Mouse (Mus musculus) neural tube, embryonic 13.5 days (tissue): ENCODE data around the gene Il1f6. TPM values are rescaled to one million over a fixed set of nuclear protein-coding genes. Genes with fewer than 3 reads are reported as not detected.
"Not testable (repeated sequence)": the region's sequence is repeated elsewhere in the genome, so short reads cannot be mapped to it uniquely, and the experiment has no call there.

Experiments
- ATAC-seq: fragments of 200-750 bp; cut with Nextera tagmentation; 2 replicates; pipeline ENCODE4 v1.8.0; 2017; ENCODE audit warnings: low read depth, mild to moderate bottlenecking, moderate TSS enrichment, moderate library complexity
- H3K27ac ChIP-seq: fragments of 300-500 bp; sonication (generic); replicated peaks from 2 replicates; pipeline ENCODE4 v1.5.1; 2015; ENCODE audit warnings: moderate library complexity, mild to moderate bottlenecking, inconsistent platforms
- H3K27me3 ChIP-seq: fragments of 300-500 bp; sonication (generic); 2 replicates; pipeline ENCODE4 v1.6.1; 2015; ENCODE audit warnings: mild to moderate bottlenecking, inconsistent platforms
- H3K36me3 ChIP-seq: fragments of 300-500 bp; sonication (generic); 2 replicates; pipeline ENCODE4 v1.6.1; 2015; ENCODE audit warnings: mild to moderate bottlenecking, inconsistent platforms
- H3K4me1 ChIP-seq: fragments of 300-500 bp; sonication (generic); replicated peaks from 2 replicates; pipeline ENCODE4 v1.6.1; 2015; ENCODE audit warnings: inconsistent platforms
- H3K4me2 ChIP-seq: fragments of 300-500 bp; sonication (generic); 2 replicates; pipeline ENCODE4 v1.6.1; 2015; ENCODE audit warnings: inconsistent platforms, mild to moderate bottlenecking, moderate library complexity
- H3K4me3 ChIP-seq: fragments of 300-500 bp; sonication (generic); 2 replicates; pipeline ENCODE4 v1.5.1; 2015; ENCODE audit warnings: mild to moderate bottlenecking, inconsistent platforms
- H3K9ac ChIP-seq: fragments of 300-500 bp; sonication (generic); 2 replicates; pipeline ENCODE4 v1.6.1; 2015; ENCODE audit warnings: moderate library complexity, mild to moderate bottlenecking, inconsistent platforms
- H3K9me3 ChIP-seq: fragments of 300-500 bp; sonication (generic); 2 replicates; pipeline ENCODE4 v1.6.1; 2016; ENCODE audit warnings: inconsistent platforms
- WGBS: fragments of 180-500 bp; shearing (Covaris S2); methylation state at CpG from one replicate; pipeline ENCODE4 v1.1.7; 2015; 5-methylcytosine and 5-hydroxymethylcytosine counted together
- polyA plus RNA-seq: library from polyadenylated mRNA; unstranded; fragments of >200 nt; fragmentation: Nextera tagmentation; extraction: Ambion mirVana; gene quantifications from 2 replicates; pipeline ENCODE4 v1.2.1, GENCODE M21; 2015

The Il1f6 gene
- polyA plus RNA-seq, result not detected in 2 replicates

DNA sequence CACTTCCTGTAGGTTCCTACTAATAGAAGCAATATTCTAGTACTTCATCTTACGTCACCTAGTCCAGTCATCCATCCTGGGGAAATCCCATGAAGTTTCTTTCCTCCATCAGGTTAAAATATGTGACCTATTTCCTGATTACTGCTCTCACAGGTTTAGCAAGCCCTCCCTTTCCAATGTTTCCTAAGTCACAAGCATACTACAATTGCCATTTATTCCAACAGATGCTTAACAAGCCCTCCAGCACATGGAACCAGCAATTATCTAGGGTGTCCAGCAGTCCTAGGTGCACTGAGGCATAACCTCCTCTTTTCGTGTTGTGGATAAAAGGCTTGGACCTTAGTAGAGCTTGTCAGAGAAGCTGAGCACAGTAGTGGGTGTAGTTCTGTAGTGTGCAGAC, at the start of gene Il1f6:
Gene Il1f6, plus strand, starts transcription at position 301 of the 400 bp plus-strand sequence.
- ATAC-seq, result no peak
- WGBS, result 86% methylated on average over 2 of the region's 2 CpGs
- H3K27ac ChIP-seq, result no peak within 1 kb of the TSS

DNA sequence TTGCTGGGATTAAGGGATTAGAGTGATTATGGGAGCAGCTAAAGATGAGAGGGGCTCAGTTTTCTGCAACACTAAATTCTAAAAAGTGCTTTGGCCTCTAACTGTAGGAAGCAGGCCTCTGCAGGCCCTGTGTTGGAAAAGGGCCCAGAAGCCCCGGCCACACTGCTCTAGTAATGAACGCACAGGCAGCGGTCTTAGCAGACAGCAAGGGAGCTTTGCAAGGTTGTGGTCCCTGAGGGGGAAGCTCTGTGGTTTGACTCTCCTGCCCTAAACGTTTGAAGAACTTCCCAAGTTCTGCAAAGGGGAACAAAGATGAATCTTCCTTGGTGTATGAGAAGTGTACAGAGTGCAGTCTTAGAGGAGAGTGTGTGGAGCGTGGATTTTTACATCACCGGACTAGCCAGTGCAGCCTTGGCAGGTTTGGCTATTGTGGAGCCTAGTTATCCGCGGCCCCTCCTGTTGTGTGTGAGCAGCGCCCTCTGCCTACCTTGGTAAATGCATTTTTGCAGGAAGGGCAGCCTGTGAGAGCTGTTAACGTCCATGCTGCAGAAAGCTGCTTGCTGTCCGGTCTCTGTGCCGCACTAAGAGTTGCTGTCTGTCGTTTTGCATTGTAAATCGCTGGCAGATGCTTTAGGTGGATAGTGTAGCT, 33.4 kb upstream of the Il1f6 start:
- H3K4me1 ChIP-seq, H3K27ac ChIP-seq, H3K36me3 ChIP-seq, H3K9me3 ChIP-seq, H3K27me3 ChIP-seq, H3K4me3 ChIP-seq: not testable (repeated sequence)
- Histone ChIP-seq H3K4me2 (peak overlapping the region; percentile 44), H3K9ac (0 out of 2 replicates have a peak overlapping the region, but pooled peaks have one; percentile 22)
- WGBS, result 18% methylated on average over 14 of the region's 14 CpGs
- ATAC-seq, result peak; percentile 69

More for the DNA sequence above, at the start of gene Il1f6:
- H3K9me3 ChIP-seq, result no peaks in the 10 kb centered on the region
- no peak within 1 kb of the TSS for H3K4me2 ChIP-seq
- no peaks in the 10 kb centered on the region for H3K4me1 ChIP-seq
- H3K4me3 ChIP-seq, result no peak within 1 kb of the TSS
- H3K27me3 ChIP-seq, result no peaks in the 10 kb centered on the region
- H3K36me3 ChIP-seq, result no peaks in the 10 kb centered on the region
- H3K9ac ChIP-seq, result no peak within 1 kb of the TSS

DNA sequence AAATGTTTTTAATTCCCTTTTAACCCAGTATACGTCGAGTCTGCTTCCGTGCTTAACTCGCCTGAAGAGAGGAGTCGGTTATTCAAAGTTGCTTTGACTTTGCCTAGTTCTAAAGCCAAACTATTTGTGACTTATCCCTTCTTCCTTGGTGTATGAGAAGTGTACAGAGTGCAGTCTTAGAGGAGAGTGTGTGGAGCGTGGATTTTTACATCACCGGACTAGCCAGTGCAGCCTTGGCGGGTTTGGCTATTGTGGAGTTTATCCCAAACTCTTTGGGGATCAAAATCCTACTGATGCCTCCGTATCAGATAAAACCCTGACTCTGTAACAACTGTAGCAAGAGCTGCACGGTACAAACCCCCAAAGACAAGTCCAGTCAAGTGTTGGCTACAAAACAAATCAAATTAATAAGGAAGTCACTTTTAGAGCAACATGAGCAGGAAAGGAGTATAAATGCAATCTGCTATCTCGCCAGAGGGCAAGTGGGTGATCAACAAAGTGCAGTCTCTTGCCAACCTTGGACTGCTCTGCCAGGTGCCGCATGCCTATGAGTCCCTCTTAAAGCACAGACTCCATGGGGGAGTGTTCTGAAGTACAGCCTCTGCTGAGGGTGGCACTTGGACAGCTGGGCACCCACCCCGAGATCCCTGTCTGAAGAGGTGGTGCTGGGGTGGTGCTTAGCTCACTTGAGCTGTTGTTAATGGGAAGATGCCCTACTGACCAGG, 32.6 kb upstream of the Il1f6 start:
- peak overlapping the region; percentile 44 for H3K4me2 ChIP-seq
- ATAC-seq, H3K36me3 ChIP-seq, H3K4me3 ChIP-seq, H3K27ac ChIP-seq, H3K4me1 ChIP-seq, H3K27me3 ChIP-seq, H3K9me3 ChIP-seq: not testable (repeated sequence)
- 75% methylated on average over 13 of the region's 13 CpGs for WGBS
- 0 out of 2 replicates have a peak overlapping the region, but pooled peaks have one; percentile 22 for H3K9ac ChIP-seq

DNA sequence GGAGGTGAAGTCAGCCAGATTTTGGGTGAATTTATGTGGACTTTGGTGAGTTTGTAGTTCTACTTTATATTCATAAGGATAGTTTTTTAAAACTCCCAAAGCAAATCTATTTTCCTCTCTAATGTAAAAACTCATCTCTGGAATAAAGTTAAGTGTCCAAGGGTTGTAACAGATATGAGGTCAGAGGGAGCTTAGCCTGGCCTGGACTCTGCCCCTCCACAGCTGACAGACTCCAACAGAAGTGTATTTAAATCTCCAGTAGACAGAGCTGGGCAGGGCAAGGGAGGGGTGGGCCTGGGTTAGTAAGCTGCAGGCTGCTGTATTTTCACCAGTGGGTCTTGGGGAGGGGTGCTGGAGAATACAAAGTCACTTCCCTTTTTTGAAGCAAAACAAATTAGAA, 31.1 kb upstream of the Il1f6 start:
- not testable (repeated sequence) for ATAC-seq

DNA sequence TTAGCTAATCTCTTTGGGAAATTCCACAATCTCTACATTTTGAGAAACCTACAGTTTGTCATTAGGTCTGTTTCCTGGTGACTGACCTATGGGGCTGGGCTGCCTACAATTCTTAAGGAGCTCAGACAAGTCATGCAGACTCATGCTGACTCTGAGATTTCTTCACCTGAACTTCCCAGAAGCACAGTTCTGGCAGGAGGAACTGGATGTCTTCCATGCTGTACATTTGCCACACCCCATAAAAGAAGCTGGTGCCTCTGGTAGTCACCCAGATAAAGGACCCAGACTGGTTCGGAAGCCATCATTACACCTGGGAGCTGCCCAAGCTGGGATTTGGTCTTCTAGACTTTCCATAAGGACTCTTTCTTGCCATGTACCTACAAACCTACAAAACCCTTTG, 29.0 kb upstream of the Il1f6 start, which contains the start of gene Il1f9:
Gene Il1f9, plus strand, starts transcription at position 301 of the 400 bp plus-strand sequence.
- H3K27me3 ChIP-seq, result no peaks in the 10 kb centered on the region
- ATAC-seq, result no peak
- no peak within 1 kb of the TSS for H3K4me2 ChIP-seq
- H3K4me1 ChIP-seq, result no peaks in the 10 kb centered on the region
- H3K9me3 ChIP-seq, result no peaks in the 10 kb centered on the region
- no peak within 1 kb of the TSS for H3K9ac ChIP-seq
- H3K36me3 ChIP-seq, result no peaks in the 10 kb centered on the region
- WGBS, result 91% methylated on average over 1 of the region's 1 CpGs
- no peak within 1 kb of the TSS for H3K27ac ChIP-seq
- no peak within 1 kb of the TSS for H3K4me3 ChIP-seq

More for the DNA sequence above, 31.1 kb upstream of the Il1f6 start:
- not testable (repeated sequence) for H3K9me3 ChIP-seq, H3K4me3 ChIP-seq, H3K27me3 ChIP-seq, H3K9ac ChIP-seq, H3K4me1 ChIP-seq, H3K4me2 ChIP-seq, H3K36me3 ChIP-seq, H3K27ac ChIP-seq

DNA sequence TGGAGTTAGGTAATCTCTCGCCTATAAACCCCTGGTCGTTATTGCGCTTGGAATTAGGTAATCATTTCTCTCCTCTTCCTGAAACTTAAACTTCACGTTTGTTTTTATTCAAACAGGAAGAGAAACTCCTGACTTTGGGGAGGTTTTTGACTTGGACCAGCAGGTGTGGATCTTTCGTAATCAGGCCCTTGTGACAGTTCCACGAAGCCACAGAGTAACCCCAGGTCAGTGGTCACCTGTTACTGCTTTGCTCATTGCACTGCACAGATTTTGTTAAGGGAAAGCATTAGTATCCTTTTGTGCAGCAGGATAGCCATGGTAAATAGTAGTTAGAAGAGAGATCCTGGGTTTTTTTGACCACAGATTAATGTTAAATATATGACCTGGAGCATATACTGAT, 27.6 kb upstream of the Il1f6 start:
- ATAC-seq, result no peak
- Histone ChIP-seq H3K27ac (no peak overlapping the region), H3K9me3 (no peaks in the 10 kb centered on the region), H3K4me2 (no peak overlapping the region), H3K9ac (no peak overlapping the region), H3K27me3 (no peaks in the 10 kb centered on the region), H3K4me3 (no peak overlapping the region), H3K4me1 (no peaks in the 10 kb centered on the region), H3K36me3 (no peaks in the 10 kb centered on the region)
- WGBS, result 80% methylated on average over 6 of the region's 6 CpGs

DNA sequence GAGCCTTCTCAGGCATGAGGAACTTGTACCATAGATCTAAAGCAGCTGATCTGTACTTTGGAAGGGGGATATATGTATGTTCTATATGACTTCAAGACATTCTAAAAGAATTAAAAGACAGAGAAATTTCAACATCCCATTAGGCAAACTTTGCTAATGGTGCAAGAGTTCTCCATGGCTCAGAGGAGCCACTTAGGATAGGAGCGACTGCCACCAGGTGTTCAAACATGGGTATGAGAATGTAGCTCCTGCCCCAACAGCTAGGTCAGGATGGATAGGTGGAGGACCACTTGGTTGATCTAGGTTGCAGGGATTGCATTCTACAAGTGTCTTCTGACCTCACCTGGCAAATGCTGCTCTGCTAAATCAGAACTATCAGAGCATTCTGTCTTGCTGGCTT, 27.0 kb upstream of the Il1f6 start:
- Histone ChIP-seq H3K27me3 (no peaks in the 10 kb centered on the region), H3K9me3 (no peaks in the 10 kb centered on the region), H3K9ac (no peak overlapping the region), H3K4me2 (no peak overlapping the region), H3K36me3 (no peaks in the 10 kb centered on the region), H3K4me3 (no peak overlapping the region), H3K4me1 (no peaks in the 10 kb centered on the region), H3K27ac (no peak overlapping the region)
- ATAC-seq, result no peak
- 67% methylated on average over 1 of the region's 1 CpGs for whole genome bisulfite sequencing

DNA sequence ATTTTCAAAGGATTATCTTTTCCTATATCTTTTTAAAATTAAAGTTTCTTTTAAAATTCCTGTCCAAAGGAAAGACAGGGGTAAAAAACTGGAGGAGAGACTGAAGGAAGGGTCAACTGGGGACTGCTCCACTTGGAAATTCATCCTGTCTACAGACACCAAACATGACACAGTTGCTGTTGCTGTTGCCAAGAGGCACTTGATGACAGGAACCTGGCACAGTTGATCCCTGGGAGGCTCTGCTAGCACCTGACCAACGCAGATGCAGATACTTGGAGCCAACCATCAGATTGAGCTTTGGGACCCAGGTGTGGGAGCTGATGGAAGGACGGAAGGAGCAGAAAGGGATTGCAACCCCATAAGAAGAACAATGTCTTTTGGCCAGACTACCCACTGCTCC, 12.0 kb downstream of the Il1f6 start:
- Histone ChIP-seq H3K4me1 (no peaks in the 10 kb centered on the region), H3K4me2 (no peak overlapping the region), H3K27ac (no peak overlapping the region), H3K4me3 (no peak overlapping the region), H3K36me3 (no peaks in the 10 kb centered on the region), H3K27me3 (no peaks in the 10 kb centered on the region), H3K9me3 (no peaks in the 10 kb centered on the region), H3K9ac (no peak overlapping the region)
- 77% methylated on average over 2 of the region's 2 CpGs for whole genome bisulfite sequencing
- no peak for ATAC-seq

DNA sequence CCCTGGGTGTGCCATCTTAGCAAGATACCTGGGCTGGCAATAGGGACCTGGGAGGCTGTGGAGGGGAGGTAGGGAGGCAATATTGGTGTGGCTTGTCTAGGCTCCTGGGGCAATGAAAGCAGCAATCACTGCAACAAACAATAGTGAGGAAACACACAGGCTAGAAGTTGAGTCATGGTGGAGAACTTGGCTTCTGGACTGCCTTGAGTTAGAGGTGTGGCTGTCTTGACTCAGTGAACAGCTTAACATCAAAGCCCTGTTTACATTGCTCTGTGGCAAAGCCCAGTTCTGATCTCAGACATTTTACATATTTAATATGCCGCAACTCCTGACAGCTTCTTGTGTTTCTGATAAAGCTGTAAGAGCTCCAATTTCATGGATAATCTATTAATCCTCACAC, 52.3 kb downstream of the Il1f6 start:
- no peak overlapping the region for H3K4me3 ChIP-seq
- no peak for ATAC-seq
- WGBS, result 88% methylated on average over 1 of the region's 1 CpGs

DNA sequence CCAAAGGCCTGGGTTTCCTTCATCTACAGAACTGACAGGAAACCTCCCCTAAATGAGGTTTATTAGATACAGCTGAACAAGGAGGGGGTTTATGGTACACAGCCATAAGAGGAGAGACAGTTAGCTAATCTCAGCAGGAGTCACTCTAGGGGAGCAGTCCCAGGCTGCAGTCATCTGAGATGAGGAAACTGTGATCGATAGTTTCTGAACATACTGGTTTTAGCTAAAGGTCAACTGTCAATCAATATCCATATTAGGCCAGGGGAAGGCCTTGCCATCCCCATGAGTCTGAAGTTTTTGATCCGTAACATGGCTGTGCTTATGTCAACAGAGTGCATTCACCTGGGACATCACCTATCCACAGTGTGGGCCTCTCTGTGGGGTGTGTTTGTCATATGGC, 58.4 kb downstream of the Il1f6 start:
- no peaks in the 10 kb centered on the region for H3K36me3 ChIP-seq
- H3K4me2 ChIP-seq, result no peak overlapping the region
- H3K27me3 ChIP-seq, result no peaks in the 10 kb centered on the region
- H3K9me3 ChIP-seq, result no peaks in the 10 kb centered on the region
- 86% methylated on average over 2 of the region's 2 CpGs for WGBS
- no peak overlapping the region for H3K4me3 ChIP-seq
- no peaks in the 10 kb centered on the region for H3K4me1 ChIP-seq
- no peak for ATAC-seq
- H3K27ac ChIP-seq, result no peak overlapping the region
- H3K9ac ChIP-seq, result no peak overlapping the region

More for the DNA sequence above, 52.3 kb downstream of the Il1f6 start:
- Histone ChIP-seq H3K4me2 (no peak overlapping the region), H3K9me3 (no peaks in the 10 kb centered on the region), H3K27me3 (no peaks in the 10 kb centered on the region), H3K4me1 (no peaks in the 10 kb centered on the region), H3K36me3 (no peaks in the 10 kb centered on the region), H3K9ac (no peak overlapping the region), H3K27ac (no peak overlapping the region)

DNA sequence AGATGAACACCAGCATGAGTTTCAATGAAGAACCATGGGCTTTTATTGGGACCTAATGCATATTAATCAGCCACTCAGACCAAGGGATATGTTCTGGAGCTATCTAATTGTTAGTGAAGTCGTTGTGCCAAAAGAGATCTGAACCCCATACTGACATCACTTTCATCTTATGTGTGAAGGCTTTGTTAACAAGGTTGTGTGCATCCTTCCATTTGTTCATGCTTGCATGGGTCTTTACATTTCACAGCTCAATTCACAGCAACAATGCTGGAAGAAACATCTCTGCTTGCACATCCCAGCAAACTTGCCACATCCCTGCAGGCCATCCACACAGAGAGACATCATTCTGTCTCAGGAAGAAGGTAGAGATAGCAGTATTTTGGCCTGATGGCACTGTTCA, 59.9 kb downstream of the Il1f6 start:
- Histone ChIP-seq H3K9ac (no peak overlapping the region), H3K4me2 (no peak overlapping the region), H3K27me3 (no peaks in the 10 kb centered on the region), H3K9me3 (no peaks in the 10 kb centered on the region), H3K4me3 (no peak overlapping the region), H3K36me3 (no peaks in the 10 kb centered on the region), H3K27ac (no peak overlapping the region), H3K4me1 (no peaks in the 10 kb centered on the region)
- no peak for ATAC-seq
- WGBS, result 14% methylated on average over 1 of the region's 1 CpGs
